Mouse (Mus musculus) forebrain, embryonic 14.5 days (tissue): ENCODE data around the gene Enpp3. TPM values are rescaled to one million over a fixed set of nuclear protein-coding genes. Genes with fewer than 3 reads are reported as not detected.
A peak's percentile ranks its signal among the peaks of the same experiment; 100 is the strongest.

ENCODE experiments used
- ATAC-seq: fragments of 200-750 bp; cut with Nextera tagmentation; 2 replicates; pipeline ENCODE4 v1.8.0; 2017; ENCODE audit warnings: mild to moderate bottlenecking, moderate library complexity
- DNase-seq: peaks from one replicate; pipeline ENCODE4 v3.0.0-alpha.2; 2015; ENCODE audit warnings: low spot score
- H3K27ac ChIP-seq: fragments of 300-500 bp; sonication (generic); 2 replicates; pipeline ENCODE4 v1.5.1; 2014; ENCODE audit warnings: low read depth, mild to moderate bottlenecking, control low read depth, low read length, moderate library complexity
- H3K27me3 ChIP-seq: fragments of 300-500 bp; sonication (generic); replicated peaks from 2 replicates; pipeline ENCODE4 v1.6.1; 2014; ENCODE audit warnings: low read length, control low read depth, mixed read lengths; ENCODE audit not compliant: control insufficient read depth, insufficient read depth
- H3K36me3 ChIP-seq: fragments of 300-500 bp; sonication (generic); 2 replicates; pipeline ENCODE4 v1.6.1; 2014; ENCODE audit warnings: low read length, control low read depth; ENCODE audit not compliant: control insufficient read depth, insufficient read depth
- H3K4me1 ChIP-seq: fragments of 300-500 bp; sonication (generic); 2 replicates; pipeline ENCODE4 v1.6.1; 2014; ENCODE audit warnings: antibody characterized with exemption, low read length, control low read depth; ENCODE audit not compliant: control insufficient read depth, insufficient read depth
- H3K4me2 ChIP-seq: fragments of 300-500 bp; sonication (generic); 2 replicates; pipeline ENCODE4 v1.6.1; 2014; ENCODE audit warnings: mild to moderate bottlenecking, control low read depth, low read length
- H3K4me3 ChIP-seq: fragments of 300-500 bp; sonication (generic); 2 replicates; pipeline ENCODE4 v1.5.1; 2014; ENCODE audit warnings: low read depth, low read length, control low read depth
- H3K9ac ChIP-seq: fragments of 300-500 bp; sonication (generic); 2 replicates; pipeline ENCODE4 v1.6.1; 2014; ENCODE audit warnings: mild to moderate bottlenecking, low read length, control low read depth, moderate library complexity
- H3K9me3 ChIP-seq: fragments of 300-500 bp; sonication (generic); replicated peaks from 2 replicates; pipeline ENCODE4 v1.6.1; 2016; ENCODE audit warnings: low read length, control low read depth, mixed read lengths; ENCODE audit not compliant: control insufficient read depth
- WGBS: fragments of 180-500 bp; shearing (Covaris S2); extraction: QIAGEN DNeasy Blood & Tissue Kit; methylation state at CpG from one replicate; pipeline ENCODE4 v1.1.7; 2014; 5-methylcytosine and 5-hydroxymethylcytosine counted together
- polyA plus RNA-seq: library from polyadenylated mRNA; unstranded; fragments of >200 nt; fragmentation: Nextera tagmentation; extraction: Ambion mirVana; gene quantifications from 2 replicates; pipeline ENCODE4 v1.2.1, GENCODE M21; 2014

Gene Enpp3
- polyA plus RNA-seq, 1 experiment from 2014 or later: 2.0 TPM

DNA sequence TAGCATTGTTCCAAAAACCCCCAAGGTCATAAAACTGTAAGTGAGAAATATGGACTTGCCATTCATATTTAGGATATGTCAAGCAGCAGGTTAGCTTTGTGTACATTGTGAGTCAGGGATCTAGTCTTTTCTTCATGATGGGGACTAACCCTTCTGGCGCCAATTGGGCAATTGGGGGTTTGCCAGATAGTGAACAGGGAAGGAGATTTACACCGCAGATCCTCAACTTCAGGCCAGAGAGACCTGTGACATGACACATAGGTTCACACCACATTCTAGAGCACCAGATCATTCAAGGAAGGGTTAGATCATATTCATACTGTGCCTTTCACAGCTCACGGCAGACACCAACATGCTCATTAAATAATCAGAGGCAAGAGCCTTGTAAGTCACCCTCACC, 58.7 kb downstream of the Enpp3 start:
- no peak overlapping the region for H3K9ac ChIP-seq
- 84% methylated on average over 3 of the region's 3 CpGs for WGBS
- H3K27ac ChIP-seq: no peak overlapping the region
- H3K4me2 ChIP-seq: no peak overlapping the region
- H3K9me3 ChIP-seq: no peaks in the 10 kb centered on the region
- no peak overlapping the region for H3K4me3 ChIP-seq
- H3K27me3 ChIP-seq: no peaks in the 10 kb centered on the region
- no peaks in the 10 kb centered on the region for H3K36me3 ChIP-seq
- H3K4me1 ChIP-seq: no peaks in the 10 kb centered on the region
- ATAC-seq: no peak
- no peak for DNase-seq

DNA sequence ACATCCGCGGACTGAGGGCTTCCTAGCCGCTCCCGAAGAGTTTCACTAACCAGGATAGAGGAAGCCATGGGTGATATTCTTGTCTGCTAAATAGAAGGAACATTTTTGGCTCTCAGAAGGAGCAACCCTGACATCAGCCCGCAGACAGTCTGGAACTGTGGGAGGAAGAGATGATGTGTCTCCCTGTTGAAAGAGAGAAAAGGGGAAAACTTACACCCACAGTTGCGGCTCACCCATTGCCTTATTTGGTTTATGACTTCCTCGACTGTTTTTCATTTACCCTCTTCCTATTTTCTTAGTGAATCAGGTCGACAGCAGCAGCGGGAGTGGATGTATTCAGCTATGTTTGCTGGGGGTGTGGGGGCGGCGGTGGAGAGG, 64.0 kb downstream of the Enpp3 start:
- Histone ChIP-seq H3K27me3 (no peaks in the 10 kb centered on the region), H3K9ac (no peak overlapping the region), H3K4me3 (no peak overlapping the region), H3K9me3 (no peaks in the 10 kb centered on the region), H3K4me2 (no peak overlapping the region), H3K4me1 (no peaks in the 10 kb centered on the region), H3K36me3 (no peaks in the 10 kb centered on the region), H3K27ac (no peak overlapping the region)
- DNase-seq: no peak
- WGBS: 90% methylated on average over 11 of the region's 11 CpGs
- no peak for ATAC-seq

DNA sequence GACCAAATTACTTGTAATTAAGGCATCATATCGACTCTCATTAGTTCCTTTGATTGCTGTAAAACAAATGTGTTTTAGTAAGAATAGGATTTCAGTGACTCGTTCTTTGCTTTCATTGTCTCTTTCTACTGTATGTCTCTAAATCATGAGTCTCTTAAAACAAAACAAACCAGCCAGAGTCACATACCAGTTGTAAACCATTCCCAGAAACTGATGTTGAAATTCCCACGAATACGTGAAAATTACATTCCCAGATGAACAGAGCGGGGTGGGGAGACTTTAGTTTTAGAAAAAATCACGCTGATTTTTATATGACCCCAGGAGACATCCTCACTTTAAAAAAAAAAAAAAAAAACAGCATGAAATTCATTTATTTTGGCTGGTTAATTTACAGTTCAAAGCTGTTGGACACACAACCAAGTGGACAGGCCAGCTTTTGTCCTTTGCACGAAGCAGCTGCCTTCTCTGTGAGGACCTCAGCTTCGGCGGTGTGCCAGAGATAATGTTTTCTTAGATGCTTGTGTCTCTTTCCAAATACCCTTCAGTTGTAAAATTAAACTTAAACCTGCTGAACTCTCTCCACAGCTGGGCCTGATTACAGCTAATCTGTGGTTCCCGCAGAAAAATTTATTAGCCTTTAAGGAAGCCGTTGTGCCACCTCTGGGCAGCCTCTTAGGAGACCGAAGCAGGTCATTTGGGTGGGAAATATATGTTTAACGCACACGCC, 64.5 kb downstream of the Enpp3 start:
- no peak for DNase-seq
- no peaks in the 10 kb centered on the region for H3K9me3 ChIP-seq

DNA sequence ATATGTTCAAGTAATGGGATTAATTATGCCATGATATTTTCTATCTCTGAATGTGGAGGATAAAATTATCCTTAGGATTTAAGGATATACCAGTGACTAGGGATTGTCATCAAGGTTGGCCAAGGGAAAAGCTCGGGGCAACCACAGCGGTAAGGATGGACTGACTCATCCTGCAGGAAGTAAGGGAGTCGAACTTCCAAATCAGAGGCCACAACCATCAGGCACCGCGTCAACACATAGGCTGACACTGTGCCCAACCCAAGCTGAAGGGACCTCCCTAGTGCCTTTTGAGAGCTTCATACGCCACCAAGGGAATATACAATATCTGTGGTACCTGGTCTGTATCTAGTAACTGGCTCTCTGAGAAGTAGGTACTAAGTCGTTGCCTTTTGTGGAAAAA, 73.1 kb downstream of the Enpp3 start:
- H3K4me1 ChIP-seq: no peaks in the 10 kb centered on the region
- no peak overlapping the region for H3K9ac ChIP-seq
- H3K27me3 ChIP-seq: no peaks in the 10 kb centered on the region
- no peaks in the 10 kb centered on the region for H3K36me3 ChIP-seq
- WGBS: 91% methylated on average over 7 of the region's 7 CpGs
- H3K9me3 ChIP-seq: no peaks in the 10 kb centered on the region
- DNase-seq: no peak
- ATAC-seq: no peak
- H3K27ac ChIP-seq: no peak overlapping the region
- H3K4me2 ChIP-seq: no peak overlapping the region
- no peak overlapping the region for H3K4me3 ChIP-seq

More for the DNA sequence above, 64.5 kb downstream of the Enpp3 start:
- 89% methylated on average over 14 of the region's 14 CpGs for WGBS
- no peak overlapping the region for H3K27ac ChIP-seq
- no peaks in the 10 kb centered on the region for H3K36me3 ChIP-seq
- no peaks in the 10 kb centered on the region for H3K4me1 ChIP-seq
- no peak overlapping the region for H3K4me3 ChIP-seq
- ATAC-seq: no peak
- H3K27me3 ChIP-seq: no peaks in the 10 kb centered on the region
- H3K9ac ChIP-seq: no peak overlapping the region
- no peak overlapping the region for H3K4me2 ChIP-seq

DNA sequence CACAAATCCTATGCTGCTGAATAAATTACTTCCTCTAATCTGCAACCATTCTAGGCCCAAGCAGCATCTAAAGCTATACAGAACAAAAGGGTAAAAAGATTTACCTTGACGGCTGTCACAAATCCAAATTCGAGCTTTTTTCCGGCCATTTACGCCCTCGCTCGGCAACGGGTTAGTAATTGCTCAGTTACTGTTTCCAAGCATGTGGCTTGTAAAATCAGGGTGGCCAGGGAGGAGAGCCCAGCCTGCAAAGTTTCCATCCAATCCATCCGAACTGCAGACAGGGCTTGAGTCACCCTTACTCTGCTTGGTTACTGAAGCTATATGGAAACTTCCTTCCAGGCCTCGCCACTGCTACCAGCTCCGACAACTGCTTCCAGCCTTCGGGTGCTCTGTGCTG, 74.9 kb downstream of the Enpp3 start:
- H3K9me3 ChIP-seq: no peaks in the 10 kb centered on the region
- ATAC-seq: 0 out of 2 replicates have a peak, but pooled peaks have one; percentile 26
- 36% methylated on average over 11 of the region's 11 CpGs for WGBS
- H3K9ac ChIP-seq: no peak overlapping the region
- no peaks in the 10 kb centered on the region for H3K36me3 ChIP-seq
- H3K4me3 ChIP-seq: no peak overlapping the region
- no peaks in the 10 kb centered on the region for H3K4me1 ChIP-seq
- H3K27ac ChIP-seq: no peak overlapping the region
- H3K27me3 ChIP-seq: no peaks in the 10 kb centered on the region
- no peak overlapping the region for H3K4me2 ChIP-seq
- DNase-seq: no peak

DNA sequence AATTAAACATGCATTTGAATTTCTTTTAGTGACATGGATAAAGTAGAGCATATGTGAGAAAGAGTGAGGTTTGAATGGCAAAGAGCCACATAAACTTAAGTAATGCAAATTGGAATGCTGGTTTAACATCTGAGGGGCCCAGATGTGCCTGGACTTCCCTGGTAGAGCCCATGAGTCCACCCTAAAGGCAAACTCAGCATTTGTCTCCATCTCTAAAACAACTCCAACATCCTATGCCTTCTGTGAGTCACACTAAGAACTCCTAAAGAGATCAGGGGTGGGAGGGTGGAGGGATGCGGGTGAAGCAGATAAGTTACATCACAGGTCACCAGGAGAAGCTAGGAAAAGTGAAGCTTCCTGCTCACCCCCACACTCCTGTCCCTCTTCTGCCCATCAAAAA, 76.6 kb downstream of the Enpp3 start:
- Histone ChIP-seq H3K27me3 (no peaks in the 10 kb centered on the region), H3K9ac (no peak overlapping the region), H3K4me3 (no peak overlapping the region), H3K9me3 (no peaks in the 10 kb centered on the region), H3K4me1 (no peaks in the 10 kb centered on the region), H3K4me2 (no peak overlapping the region), H3K27ac (no peak overlapping the region), H3K36me3 (no peaks in the 10 kb centered on the region)
- DNase-seq: no peak
- 90% methylated on average over 1 of the region's 1 CpGs for WGBS
- ATAC-seq: no peak

DNA sequence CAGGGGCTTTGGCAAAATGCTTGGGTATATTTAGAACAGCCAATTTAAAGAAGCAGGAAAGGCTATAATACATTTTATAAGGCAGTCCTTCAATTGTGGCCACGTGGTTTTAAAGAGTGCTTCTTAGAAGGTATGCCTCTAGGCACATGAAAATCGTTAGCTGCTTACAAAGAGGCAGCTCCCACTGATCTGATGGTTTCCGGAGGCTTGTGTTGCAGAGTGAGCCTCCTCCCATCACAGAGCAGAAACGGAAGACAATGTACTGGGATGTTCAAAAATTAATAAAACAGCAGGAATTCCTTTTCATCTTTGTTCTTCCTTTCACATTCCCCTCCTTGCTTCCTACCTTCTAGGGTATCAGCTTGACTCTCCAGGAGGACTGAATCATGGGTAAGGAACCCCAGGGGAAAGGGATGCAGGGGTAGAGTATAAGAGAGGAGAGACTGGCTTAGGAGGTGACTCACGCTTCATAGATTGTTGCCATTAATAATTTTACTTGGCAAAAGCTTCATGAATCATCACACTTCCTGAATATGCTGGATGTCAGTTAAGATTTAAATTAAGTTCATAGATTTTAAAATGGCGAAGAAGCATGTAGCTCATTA, 77.4 kb downstream of the Enpp3 start:
- WGBS: 38% methylated on average over 6 of the region's 6 CpGs

DNA sequence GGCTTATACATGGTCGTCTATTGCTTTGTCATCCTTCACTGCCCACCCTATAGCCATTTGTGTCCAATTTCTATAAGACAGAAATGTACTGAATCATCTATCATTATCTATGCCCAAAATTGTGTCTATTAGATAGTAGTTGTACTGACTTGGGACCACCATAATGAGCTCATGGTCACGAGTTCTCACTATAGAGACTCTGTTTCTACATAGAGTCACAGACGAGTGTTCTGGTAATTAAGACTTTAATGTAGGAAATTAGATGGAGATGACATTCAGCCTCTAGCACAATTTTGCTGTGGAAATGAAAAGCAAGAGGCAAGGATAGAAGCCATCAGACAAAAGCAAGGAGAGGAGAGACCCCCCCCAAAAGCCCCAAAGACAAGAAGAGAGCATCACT, 78.0 kb downstream of the Enpp3 start:
- Histone ChIP-seq H3K9ac (no peak overlapping the region), H3K27ac (no peak overlapping the region), H3K4me1 (no peaks in the 10 kb centered on the region), H3K36me3 (no peaks in the 10 kb centered on the region), H3K4me3 (no peak overlapping the region), H3K9me3 (no peaks in the 10 kb centered on the region), H3K4me2 (no peak overlapping the region), H3K27me3 (no peaks in the 10 kb centered on the region)
- DNase-seq: no peak
- no peak for ATAC-seq
- WGBS: 52% methylated on average over 3 of the region's 3 CpGs

More for the DNA sequence above, 77.4 kb downstream of the Enpp3 start:
- no peak overlapping the region for H3K9ac ChIP-seq
- H3K4me2 ChIP-seq: no peak overlapping the region
- no peak for ATAC-seq
- H3K27ac ChIP-seq: no peak overlapping the region
- no peaks in the 10 kb centered on the region for H3K4me1 ChIP-seq
- no peaks in the 10 kb centered on the region for H3K9me3 ChIP-seq
- H3K27me3 ChIP-seq: no peaks in the 10 kb centered on the region
- no peak overlapping the region for H3K4me3 ChIP-seq
- DNase-seq: no peak
- no peaks in the 10 kb centered on the region for H3K36me3 ChIP-seq

DNA sequence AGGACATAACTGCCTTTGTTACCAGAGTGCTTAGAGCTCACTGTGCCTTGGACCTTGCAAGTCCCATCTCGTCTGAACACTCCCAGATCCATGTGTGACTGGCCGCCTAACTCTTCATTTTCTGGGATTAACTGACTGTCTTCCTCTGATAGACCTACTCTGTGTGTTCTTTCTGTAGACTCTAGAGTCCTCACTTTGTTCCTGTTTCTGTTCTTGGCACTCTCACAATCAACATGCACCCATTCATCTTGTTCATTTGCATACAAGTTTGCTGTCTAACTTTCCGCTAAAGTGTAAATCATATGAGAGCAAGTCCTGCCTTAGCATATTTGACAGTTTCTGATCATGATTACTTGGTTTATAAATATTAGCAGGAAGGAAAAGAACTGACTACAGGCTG, 79.4 kb downstream of the Enpp3 start:
- Histone ChIP-seq H3K27ac (no peak overlapping the region), H3K4me2 (no peak overlapping the region), H3K9ac (no peak overlapping the region), H3K27me3 (no peaks in the 10 kb centered on the region), H3K4me3 (no peak overlapping the region), H3K36me3 (no peaks in the 10 kb centered on the region), H3K4me1 (no peaks in the 10 kb centered on the region), H3K9me3 (no peaks in the 10 kb centered on the region)
- DNase-seq (no peak), ATAC-seq (no peak)
- 90% methylated on average over 3 of the region's 3 CpGs for WGBS
